Mouse (Mus musculus): ENCODE measurements around the gene H2afy2. TPM values are rescaled to one million over a fixed set of nuclear protein-coding genes. Genes with fewer than 3 reads are reported as not detected.

The H2afy2 gene
- polyA plus RNA-seq, 1 experiment from 2014 or later = 4.9 TPM

DNA sequence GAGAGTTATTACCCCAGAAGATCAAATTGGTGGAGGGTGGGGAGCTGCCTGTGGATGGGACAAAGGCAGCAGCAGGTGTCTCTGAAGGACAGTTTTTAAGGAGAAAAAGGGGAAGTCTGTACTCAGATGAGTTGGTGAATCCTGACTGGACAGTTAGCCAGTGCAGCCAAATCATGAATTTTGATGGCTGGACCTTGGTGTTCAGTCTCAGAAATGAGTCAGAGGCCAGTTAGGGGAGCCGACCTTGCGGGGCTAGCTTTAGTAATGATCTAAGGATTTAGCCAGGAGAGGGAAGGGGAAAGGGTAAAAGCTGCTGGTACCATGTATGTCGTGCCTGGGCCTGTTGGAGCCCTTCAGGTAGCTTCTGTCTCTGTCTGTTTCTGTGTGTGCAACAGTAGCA lies 70.3 kb downstream of the H2afy2 start:
- no peak for ATAC-seq (ENCODE audit: low read depth)
- no peaks in the 10 kb centered on the region for H3K9me3 ChIP-seq (replicated peaks; ENCODE audit: control insufficient read depth, low read length)

DNA sequence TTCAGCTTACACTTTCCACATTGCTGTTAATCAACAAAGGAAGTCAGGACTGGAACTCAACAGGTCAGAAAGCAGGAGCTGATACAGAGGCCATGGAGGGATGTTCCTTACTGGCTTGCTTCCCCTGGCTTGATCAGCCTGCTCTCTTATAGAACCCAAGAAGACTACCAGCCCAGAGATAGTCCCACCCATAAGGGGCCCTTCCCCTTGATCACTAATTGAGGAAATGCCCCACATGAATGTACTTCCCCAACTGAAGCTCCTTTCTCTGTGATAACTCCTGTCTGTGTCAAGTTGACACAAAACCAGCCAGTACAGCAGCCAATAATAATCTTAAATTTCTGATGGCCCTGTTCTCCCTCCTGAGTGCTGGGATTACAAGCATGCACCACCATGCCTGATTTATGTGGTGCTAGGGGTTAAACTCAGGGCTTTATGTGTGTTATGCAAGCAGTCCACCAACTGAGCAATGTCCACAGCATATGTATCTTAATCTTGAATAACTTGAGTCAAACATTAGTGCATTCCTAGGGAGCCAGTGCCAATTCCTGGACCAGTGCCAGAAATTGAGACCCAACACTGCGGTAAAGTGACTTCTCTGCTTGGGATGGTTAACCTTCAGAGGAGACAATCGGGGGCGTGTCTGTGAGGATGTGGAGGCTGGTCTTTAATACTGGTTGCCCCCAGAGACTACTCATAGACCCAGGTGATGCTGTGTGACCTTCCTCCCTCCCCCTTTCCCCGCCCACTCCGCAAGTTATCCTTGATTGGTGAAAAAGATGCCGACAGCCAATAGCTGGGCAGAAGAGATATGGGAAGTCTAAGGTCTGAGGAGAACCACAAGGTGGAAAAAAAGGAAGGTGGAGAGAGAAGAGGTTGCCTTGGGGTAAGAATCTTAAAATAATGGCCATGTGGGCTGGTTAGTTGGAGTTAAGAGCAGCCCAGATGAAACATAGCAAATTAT lies 77.3 kb downstream of the H2afy2 start:
- Histone ChIP-seq H3K4me2 (ENCODE audit: low read depth, low read length) (no peak overlapping the region), H3K9ac (ENCODE audit: low read depth, low read length) (no peak overlapping the region), H3K4me3 (ENCODE audit: low read depth, low read length) (no peak overlapping the region), H3K36me3 (ENCODE audit: control insufficient read depth, insufficient read depth) (peaks cover 3% of the 10 kb centered on the region; the same call in 1 of the 2 replicates), H3K4me1 (ENCODE audit: control insufficient read depth, low read depth, low read length) (no peaks in the 10 kb centered on the region), H3K9me3 (replicated peaks; ENCODE audit: control insufficient read depth, low read length) (no peaks in the 10 kb centered on the region), H3K27ac (ENCODE audit: low read length) (no peak overlapping the region), H3K27me3 (ENCODE audit: control insufficient read depth, insufficient read depth, low read depth, low read length) (no peaks in the 10 kb centered on the region)
- WGBS (ENCODE audit: insufficient replicate concordance) = 66% methylated on average over 6 of the region's 6 CpGs
- no peak for ATAC-seq (ENCODE audit: low read depth)

More for the DNA sequence above, 70.3 kb downstream of the H2afy2 start:
- Histone ChIP-seq H3K9ac (ENCODE audit: low read depth, low read length) (no peak overlapping the region), H3K4me2 (ENCODE audit: low read depth, low read length) (no peak overlapping the region), H3K4me3 (ENCODE audit: low read depth, low read length) (no peak overlapping the region), H3K4me1 (ENCODE audit: control insufficient read depth, low read depth, low read length) (peaks cover 11% of the 10 kb centered on the region), H3K36me3 (ENCODE audit: control insufficient read depth, insufficient read depth) (no peaks in the 10 kb centered on the region), H3K27ac (ENCODE audit: low read length) (no peak overlapping the region), H3K27me3 (ENCODE audit: control insufficient read depth, insufficient read depth, low read depth, low read length) (no peaks in the 10 kb centered on the region)
- WGBS (ENCODE audit: insufficient replicate concordance) = 55% methylated on average over 3 of the region's 3 CpGs

DNA sequence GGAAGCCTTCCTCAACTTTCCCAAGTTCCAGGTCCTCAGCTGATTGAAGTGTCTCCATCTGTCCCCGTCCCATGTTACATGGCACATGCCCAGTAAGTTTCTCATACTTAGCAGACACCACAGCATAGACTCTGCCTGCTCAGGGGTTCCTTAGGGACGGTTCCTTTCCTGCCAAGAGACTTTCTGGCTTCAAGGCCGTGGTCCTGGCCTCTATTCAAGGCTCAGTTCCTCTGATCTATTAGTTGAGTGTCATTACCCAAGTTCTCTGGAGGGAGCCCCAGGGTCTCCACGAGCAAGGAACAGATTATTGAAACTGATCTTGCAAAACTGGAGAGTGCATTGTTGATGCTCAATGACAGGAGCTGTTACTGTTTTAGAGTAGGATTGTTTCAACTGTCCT lies 79.3 kb downstream of the H2afy2 start:
- ATAC-seq (ENCODE audit: low read depth) = no peak
- H3K27me3 ChIP-seq (ENCODE audit: control insufficient read depth, insufficient read depth, low read depth, low read length) = no peaks in the 10 kb centered on the region
- peaks cover 3% of the 10 kb centered on the region; the same call in 1 of the 2 replicates for H3K36me3 ChIP-seq (ENCODE audit: control insufficient read depth, insufficient read depth)
- H3K4me3 ChIP-seq (ENCODE audit: low read depth, low read length) = no peak overlapping the region
- H3K4me2 ChIP-seq (ENCODE audit: low read depth, low read length) = no peak overlapping the region
- no peaks in the 10 kb centered on the region for H3K4me1 ChIP-seq (ENCODE audit: control insufficient read depth, low read depth, low read length)
- H3K9me3 ChIP-seq (replicated peaks; ENCODE audit: control insufficient read depth, low read length) = no peaks in the 10 kb centered on the region
- H3K9ac ChIP-seq (ENCODE audit: low read depth, low read length) = no peak overlapping the region
- WGBS (ENCODE audit: insufficient replicate concordance) = 59% methylated on average over 4 of the region's 4 CpGs
- no peak overlapping the region for H3K27ac ChIP-seq (ENCODE audit: low read length)

DNA sequence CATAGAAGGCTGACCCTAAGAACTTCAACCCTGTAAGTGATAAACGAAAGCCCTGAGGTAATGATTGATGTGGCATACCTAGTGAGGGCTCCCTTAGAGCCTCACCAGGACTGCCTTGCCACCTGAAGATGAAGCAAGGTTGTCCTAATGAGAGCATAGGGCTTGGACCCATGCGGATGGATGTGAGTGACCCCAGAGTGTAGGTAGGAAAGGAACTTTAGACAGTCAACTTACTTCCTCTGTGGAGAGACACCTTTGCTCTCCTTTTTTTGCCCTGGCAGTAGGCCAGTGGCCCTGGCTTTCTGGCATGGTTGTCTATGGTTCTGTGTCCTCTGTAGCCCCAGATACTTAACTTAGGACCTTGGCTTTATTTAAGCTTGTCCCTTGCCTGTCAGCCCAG lies 86.9 kb downstream of the H2afy2 start:
- no peaks in the 10 kb centered on the region for H3K9me3 ChIP-seq (replicated peaks; ENCODE audit: control insufficient read depth, low read length)
- peaks cover 4% of the 10 kb centered on the region for H3K36me3 ChIP-seq (ENCODE audit: control insufficient read depth, insufficient read depth)
- peak overlapping the region; percentile 75; the same call in 1 of the 2 replicates for H3K9ac ChIP-seq (ENCODE audit: low read depth, low read length)
- H3K4me3 ChIP-seq (ENCODE audit: low read depth, low read length) = peak overlapping the region; percentile 85
- peak overlapping the region; percentile 98 for H3K4me2 ChIP-seq (ENCODE audit: low read depth, low read length)
- no peak for ATAC-seq (ENCODE audit: low read depth)
- peaks cover 17% of the 10 kb centered on the region for H3K4me1 ChIP-seq (ENCODE audit: control insufficient read depth, low read depth, low read length)
- 0 out of 2 replicates have a peak overlapping the region, but pooled peaks have one; percentile 29 for H3K27ac ChIP-seq (ENCODE audit: low read length)
- H3K27me3 ChIP-seq (ENCODE audit: control insufficient read depth, insufficient read depth, low read depth, low read length) = no peaks in the 10 kb centered on the region
- 61% methylated on average over 2 of the region's 2 CpGs for WGBS (ENCODE audit: insufficient replicate concordance)

DNA sequence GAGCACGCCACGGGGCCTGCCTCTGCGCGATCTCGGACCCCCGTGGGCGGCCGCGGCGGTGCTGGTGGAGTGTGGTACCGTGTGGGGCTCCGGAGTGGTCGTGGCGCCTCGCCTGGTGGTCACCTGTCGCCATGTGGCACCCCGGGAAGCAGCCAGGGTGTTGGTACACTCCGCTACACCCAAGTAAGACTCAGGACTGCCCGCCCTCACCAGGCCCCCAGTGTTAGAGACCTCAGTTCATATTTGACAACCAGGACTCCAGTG lies 87.5 kb downstream of the H2afy2 start:
- H3K9ac ChIP-seq (ENCODE audit: low read depth, low read length) = peak overlapping the region; percentile 75
- peak overlapping the region; percentile 98 for H3K4me2 ChIP-seq (ENCODE audit: low read depth, low read length)
- no peaks in the 10 kb centered on the region for H3K9me3 ChIP-seq (replicated peaks; ENCODE audit: control insufficient read depth, low read length)
- H3K4me1 ChIP-seq (ENCODE audit: control insufficient read depth, low read depth, low read length) = peaks cover 17% of the 10 kb centered on the region
- no peak for ATAC-seq (ENCODE audit: low read depth)
- H3K27me3 ChIP-seq (ENCODE audit: control insufficient read depth, insufficient read depth, low read depth, low read length) = no peaks in the 10 kb centered on the region
- 0 out of 2 replicates have a peak overlapping the region, but pooled peaks have one; percentile 29 for H3K27ac ChIP-seq (ENCODE audit: low read length)
- H3K36me3 ChIP-seq (ENCODE audit: control insufficient read depth, insufficient read depth) = peaks cover 8% of the 10 kb centered on the region
- peak overlapping the region; percentile 85 for H3K4me3 ChIP-seq (ENCODE audit: low read depth, low read length)
- 5% methylated on average over 19 of the region's 19 CpGs for WGBS (ENCODE audit: insufficient replicate concordance)

DNA sequence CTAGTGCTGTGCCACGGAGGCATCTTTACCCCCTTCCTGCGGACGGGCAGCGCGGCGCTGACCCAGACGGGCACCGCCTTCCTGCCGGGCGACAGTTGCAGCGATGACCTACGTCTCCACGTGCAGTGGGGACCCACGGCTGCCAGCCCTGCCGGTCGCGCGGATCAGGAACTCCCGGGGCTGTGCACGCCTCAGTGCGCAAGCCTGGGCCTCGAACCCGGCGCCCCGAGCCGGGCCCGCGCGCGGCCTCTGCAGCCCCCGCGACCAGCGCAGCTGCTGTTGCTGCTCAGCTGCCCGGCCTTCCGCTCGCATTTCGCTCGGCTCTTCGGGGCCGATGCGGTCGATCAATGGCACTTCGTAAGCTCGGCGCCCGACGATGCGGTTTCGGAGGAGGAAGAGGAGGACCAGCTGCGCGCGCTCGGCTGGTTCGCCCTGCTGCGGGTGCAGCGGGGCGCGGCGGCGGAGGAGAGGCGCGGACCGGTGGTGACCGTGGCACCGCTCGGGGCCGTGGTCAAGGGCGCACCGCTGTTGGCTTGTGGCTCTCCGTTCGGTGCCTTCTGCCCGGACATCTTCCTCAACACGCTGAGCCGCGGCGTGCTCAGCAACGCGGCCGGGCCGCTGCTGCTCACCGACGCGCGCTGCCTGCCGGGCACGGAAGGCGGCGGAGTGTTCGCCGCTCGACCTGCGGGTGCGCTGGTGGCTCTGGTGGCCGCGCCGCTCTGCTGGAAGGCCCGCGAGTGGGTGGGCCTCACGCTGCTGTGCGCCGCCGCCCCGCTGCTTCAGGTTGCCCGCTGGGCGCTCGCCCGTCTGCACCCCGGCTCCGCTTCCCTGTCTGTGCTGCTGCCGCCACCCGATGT lies 88.0 kb downstream of the H2afy2 start:
- Histone ChIP-seq H3K27me3 (ENCODE audit: control insufficient read depth, insufficient read depth, low read depth, low read length) (no peaks in the 10 kb centered on the region), H3K27ac (ENCODE audit: low read length) (peak overlapping the region; percentile 56; the same call in 1 of the 2 replicates), H3K9ac (ENCODE audit: low read depth, low read length) (peak overlapping the region; percentile 75), H3K9me3 (replicated peaks; ENCODE audit: control insufficient read depth, low read length) (no peaks in the 10 kb centered on the region), H3K4me3 (ENCODE audit: low read depth, low read length) (peak overlapping the region; percentile 85), H3K4me1 (ENCODE audit: control insufficient read depth, low read depth, low read length) (peaks cover 17% of the 10 kb centered on the region), H3K36me3 (ENCODE audit: control insufficient read depth, insufficient read depth) (peaks cover 13% of the 10 kb centered on the region), H3K4me2 (ENCODE audit: low read depth, low read length) (peak overlapping the region; percentile 98)
- ATAC-seq (ENCODE audit: low read depth) = peak; percentile 37
- WGBS (ENCODE audit: insufficient replicate concordance) = under 1% methylated on average over 95 of the region's 111 CpGs

DNA sequence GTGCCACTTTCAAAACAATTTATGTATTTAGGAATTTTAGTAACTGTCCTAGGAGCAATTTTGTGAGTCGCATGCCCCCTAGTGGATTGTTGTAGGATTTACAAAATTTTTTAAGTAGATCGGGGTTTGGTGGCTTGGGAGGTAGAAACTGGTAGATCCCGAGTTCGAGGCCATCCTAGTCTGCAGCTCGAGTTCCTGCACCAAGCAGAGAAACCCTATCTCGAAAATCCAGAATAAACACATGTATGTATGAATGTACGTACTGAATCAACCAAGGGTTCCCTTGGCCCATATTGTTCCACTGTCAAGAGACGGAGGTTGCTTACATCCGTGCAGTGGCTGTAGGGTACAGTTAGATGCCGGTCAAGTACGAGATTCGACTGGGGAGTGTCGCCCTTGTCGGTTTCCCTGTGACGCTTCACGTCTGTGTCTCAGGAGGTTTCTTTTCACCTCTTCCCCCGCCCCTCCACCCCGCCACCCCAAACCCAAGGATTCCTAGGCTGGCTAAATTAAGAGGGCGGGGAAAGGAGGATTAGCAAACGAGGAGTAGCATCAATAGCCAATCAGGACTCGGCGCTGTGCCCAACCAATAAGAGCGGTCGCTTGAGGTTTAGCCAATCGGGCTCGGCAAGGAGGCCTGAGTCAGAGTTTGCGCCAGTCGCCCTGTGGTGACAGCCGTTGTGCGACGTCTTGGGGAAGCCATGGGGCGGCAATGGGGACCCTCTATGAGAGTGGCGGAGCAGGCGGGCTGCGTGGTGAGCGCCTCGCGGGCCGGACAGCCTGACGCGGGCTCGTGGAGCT lies 88.9 kb downstream of the H2afy2 start, which contains the start of gene Tysnd1:
Gene Tysnd1, plus strand, starts transcription at position 645 of the 801 bp plus-strand sequence.
- H3K4me3 ChIP-seq (ENCODE audit: low read depth, low read length) = peak within 1 kb of the TSS; percentile 85
- H3K27ac ChIP-seq (ENCODE audit: low read length) = peak within 1 kb of the TSS; percentile 56; the same call in 1 of the 2 replicates
- H3K27me3 ChIP-seq (ENCODE audit: control insufficient read depth, insufficient read depth, low read depth, low read length) = no peaks in the 10 kb centered on the region
- peaks cover 19% of the 10 kb centered on the region for H3K36me3 ChIP-seq (ENCODE audit: control insufficient read depth, insufficient read depth)
- H3K4me2 ChIP-seq (ENCODE audit: low read depth, low read length) = peak within 1 kb of the TSS; percentile 98
- no peaks in the 10 kb centered on the region for H3K9me3 ChIP-seq (replicated peaks; ENCODE audit: control insufficient read depth, low read length)
- H3K9ac ChIP-seq (ENCODE audit: low read depth, low read length) = peak within 1 kb of the TSS; percentile 75
- H3K4me1 ChIP-seq (ENCODE audit: control insufficient read depth, low read depth, low read length) = peaks cover 17% of the 10 kb centered on the region
- WGBS (ENCODE audit: insufficient replicate concordance) = under 1% methylated on average over 42 of the region's 42 CpGs
- ATAC-seq (ENCODE audit: low read depth) = peak; percentile 97

DNA sequence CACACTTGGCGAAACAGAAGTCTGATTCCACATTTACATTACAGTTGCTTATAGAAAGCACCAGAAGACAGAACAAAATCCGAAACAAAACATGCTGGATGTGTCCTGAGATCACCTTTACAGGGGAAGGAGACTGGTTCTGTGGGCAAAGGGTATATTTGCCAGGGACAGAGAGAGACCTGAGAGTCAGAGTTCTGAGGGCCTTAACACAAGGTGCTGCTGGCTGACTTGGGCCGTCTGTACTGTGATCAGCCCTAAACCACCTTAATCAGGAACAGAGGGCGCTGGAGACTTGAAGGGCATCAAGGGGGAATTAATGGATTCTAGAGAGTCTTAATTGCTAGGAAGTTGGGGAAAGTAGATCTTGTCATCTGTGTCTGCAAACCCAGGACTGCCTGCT lies 90.4 kb downstream of the H2afy2 start:
- peaks cover 17% of the 10 kb centered on the region for H3K4me1 ChIP-seq (ENCODE audit: control insufficient read depth, low read depth, low read length)
- no peak overlapping the region for H3K4me2 ChIP-seq (ENCODE audit: low read depth, low read length)
- ATAC-seq (ENCODE audit: low read depth) = no peak
- H3K27ac ChIP-seq (ENCODE audit: low read length) = no peak overlapping the region
- no peaks in the 10 kb centered on the region for H3K9me3 ChIP-seq (replicated peaks; ENCODE audit: control insufficient read depth, low read length)
- H3K27me3 ChIP-seq (ENCODE audit: control insufficient read depth, insufficient read depth, low read depth, low read length) = no peaks in the 10 kb centered on the region
- H3K36me3 ChIP-seq (ENCODE audit: control insufficient read depth, insufficient read depth) = peaks cover 24% of the 10 kb centered on the region
- WGBS (ENCODE audit: insufficient replicate concordance) = 68% methylated on average over 4 of the region's 4 CpGs
- no peak overlapping the region for H3K4me3 ChIP-seq (ENCODE audit: low read depth, low read length)
- H3K9ac ChIP-seq (ENCODE audit: low read depth, low read length) = no peak overlapping the region
